Mouse (Mus musculus) spleen, postnatal 36 days (tissue): ENCODE data around the gene Ribc1.
A peak's percentile ranks its signal among the peaks of the same experiment; 100 is the strongest.

Source experiments
- DNase-seq, 2 experiments: peaks; one replicate each; pipeline ENCODE4 v3.0.0; 2022; ENCODE audit warnings: low spot score in 2 of 2, mixed read lengths in 1 of 2

Gene Ribc1

DNA sequence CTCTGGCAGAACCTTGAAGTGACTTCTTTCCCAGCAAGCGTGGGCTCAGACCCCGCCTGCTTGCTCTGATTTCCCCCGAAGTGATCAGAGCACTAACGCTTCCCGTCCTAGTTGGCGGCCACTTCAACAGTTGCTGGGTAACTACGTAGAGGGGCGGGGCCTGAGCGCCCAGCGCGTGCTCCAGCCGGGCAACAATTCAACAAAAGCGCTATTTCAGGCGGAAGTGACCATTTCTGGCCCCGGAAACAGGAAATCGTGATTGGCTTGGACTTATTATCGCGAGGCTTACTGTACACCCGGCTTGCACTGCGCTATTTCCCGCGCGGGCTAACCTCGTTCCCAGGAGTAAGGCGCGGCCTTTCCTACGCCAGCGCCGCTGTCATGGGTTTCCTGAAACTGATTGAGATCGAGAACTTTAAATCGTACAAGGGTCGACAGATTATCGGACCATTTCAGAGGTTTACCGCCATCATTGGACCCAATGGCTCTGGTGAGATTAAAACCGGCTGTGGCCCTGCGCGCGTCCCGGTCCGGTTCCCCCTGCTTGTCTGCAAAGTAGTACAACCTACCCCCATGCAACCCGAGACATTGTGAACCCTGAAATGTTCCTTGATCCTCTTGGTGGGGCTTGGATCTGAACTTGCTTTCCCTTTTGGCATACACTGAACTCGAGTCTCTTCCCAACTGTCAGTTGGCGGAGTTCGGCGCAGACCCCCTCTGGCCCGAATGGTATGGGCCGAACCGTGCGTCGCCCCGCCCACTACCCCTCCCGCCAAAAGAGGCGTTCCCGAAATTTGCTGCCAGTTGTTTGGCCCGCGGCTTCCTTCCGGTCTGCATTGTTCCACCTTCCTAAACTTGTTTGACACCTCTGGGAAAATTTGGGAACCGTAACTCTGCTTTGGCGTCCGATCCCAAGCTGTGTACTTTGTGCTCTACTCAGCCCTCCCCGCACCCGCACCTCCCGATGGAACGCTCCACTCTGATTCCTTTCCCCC lies at the start of gene Ribc1, which contains the start of gene Smc1a:
Gene Ribc1 (minus strand): TSS at position 145 of the 995 bp plus-strand sequence.
Gene Smc1a (plus strand): TSS at position 278 of the 995 bp plus-strand sequence.
- DNase-seq = peak; percentile 91 to 93

DNA sequence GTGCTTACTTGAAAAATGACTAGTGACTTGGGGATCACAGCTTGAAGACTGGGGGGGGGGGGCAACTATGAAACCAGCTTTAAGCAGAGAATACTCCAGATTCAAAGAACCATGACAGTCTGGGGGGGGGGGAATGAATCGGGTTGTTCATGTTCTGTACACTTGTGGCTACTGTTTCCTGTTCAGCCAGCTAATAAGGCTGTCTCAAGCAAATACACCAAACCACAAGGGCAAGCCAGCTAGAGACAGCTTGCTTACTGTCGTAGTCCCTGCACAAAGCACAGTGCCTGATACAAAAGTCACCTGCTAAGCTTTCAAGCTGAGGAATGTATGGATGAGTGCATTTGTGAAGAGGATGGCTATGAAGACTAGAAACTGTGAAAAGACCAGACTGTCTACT lies 49.6 kb upstream of the Ribc1 start:
- peak in 1 of 2 experiments; percentile 14 for DNase-seq

DNA sequence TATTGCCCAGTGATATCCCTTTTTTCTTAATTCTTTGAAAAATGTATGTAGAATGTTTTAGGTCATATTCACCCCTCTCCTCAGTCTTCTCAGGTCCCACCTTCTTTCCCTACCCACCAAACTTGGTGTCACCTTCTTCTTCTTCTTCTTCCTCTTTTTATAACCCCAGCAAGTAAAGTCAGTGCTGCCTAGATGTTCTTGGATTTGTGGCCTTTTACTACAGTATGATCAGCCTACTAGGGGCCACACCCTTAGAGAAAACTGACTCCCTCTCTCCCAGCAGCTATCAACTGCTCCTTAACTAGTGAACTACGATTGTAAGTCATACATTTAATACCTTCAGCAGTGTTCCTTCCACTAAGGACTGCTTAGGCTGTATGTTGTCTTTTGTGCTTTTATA lies 38.0 kb upstream of the Ribc1 start:
- DNase-seq = no peak

DNA sequence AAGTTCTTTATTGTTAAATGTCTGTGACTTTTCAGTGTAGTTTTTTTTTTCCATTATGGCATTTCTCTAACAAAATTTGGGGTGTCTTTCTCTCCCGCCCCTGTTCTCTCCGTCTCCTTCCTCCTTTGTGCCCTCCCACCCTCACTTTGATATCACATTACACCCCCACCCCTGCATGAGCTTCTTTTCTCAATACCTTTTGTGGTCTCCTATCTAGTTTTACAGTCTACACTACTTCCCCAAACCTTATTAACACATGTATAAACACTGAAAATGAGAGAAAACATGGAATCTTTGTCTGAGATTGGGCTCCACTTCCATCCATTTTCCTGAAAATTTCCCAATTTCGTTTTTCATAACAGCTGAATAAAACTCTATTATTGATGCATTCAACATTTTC lies 36.5 kb upstream of the Ribc1 start:
- DNase-seq = no peak

DNA sequence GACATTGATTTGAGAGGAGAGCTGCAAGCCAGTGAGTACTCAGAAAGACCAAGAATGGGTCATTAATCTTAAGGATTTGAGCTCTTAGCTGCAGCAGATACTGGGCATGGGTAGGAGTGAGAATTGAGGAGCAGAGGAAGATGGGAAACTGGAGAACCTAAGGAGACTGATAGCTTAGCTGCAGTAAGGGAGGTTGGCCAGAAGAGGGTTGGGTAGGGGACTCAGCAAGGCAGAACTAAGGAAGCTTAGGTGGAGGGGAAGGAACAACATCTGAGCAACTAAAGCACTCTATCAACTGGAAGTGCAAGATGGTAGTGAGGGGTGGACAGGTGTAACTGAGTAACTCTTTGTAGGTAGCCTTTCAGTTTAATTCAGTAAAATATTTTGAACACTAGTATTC lies 31.1 kb upstream of the Ribc1 start:
- DNase-seq = no peak

DNA sequence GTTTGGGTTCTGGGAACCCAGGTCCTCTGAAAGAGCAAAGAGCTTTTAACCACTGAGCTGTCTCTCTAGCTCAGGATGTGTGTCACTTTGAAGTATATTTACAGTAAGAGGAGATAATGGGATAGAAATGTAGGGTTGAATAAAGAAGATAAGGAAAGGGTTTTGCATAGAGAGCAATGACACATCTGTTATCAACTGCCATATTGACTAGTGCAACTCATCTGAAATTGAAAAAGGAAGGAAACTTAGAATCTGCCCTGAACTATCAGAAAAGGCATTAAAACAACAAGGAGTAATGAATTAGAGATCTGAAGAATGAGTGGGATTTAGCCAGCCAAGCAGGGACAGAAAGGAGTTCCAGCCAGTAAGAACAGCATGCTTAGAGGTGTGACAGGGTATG lies 23.8 kb upstream of the Ribc1 start:
- no peak for DNase-seq

DNA sequence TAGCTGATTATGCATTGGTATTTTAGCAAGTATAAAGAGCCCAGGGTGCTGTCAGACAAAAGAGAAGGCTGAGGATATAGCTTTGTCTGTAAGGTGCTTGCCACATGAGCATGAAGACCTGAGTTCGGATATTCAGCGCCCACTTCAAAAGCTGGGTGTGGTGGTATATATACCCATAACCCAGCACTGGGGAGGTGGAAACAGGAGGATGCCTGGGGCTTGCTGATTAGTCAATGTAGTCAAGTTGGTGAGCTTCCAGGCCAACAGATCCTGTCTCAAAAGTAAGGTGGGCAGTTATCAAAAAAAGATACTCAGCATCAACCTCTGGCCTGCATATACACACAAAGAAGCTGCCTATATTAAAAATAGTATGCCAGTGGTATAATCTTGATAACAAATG lies 3.2 kb upstream of the Ribc1 start:
- DNase-seq = peak in 1 of 2 experiments; percentile 18

DNA sequence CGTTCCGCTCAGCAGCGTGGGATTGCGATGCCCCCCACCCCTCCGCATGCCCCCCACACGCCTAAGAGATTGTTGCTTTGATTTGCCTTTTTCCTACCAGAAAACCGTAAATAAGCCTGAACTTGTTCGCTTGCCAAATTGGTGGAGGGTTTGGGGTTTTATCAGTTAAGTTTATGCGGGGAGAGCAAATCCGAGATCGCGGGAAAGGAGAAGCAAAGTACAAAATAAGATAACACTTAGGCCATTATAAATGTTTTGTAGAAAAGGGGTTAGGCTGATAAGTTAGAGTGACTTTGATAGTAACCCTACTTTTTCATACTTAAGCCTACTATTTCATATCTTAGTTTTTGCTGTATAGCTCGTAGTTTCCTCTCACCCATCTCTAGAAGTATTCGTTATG lies 1.1 kb upstream of the Ribc1 start:
- no peak for DNase-seq

DNA sequence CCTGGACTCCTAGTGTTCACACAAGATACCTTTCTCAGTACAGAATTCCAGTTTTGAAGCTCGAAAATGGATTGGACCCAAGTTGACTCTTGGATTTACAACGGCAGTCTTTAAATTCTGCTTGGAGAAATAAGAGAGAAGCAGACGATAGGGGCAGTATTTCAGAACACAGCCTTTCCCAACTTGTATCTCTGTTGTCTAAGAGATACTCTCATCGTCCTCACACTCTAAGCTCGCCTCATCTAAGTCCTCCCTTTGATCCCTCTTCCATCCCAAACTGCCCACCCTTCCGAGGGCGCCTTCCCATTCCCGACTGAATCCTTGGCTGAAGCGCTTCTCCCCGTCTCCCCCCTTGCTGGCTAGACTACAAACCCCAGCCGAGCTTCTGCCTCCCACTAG lies 344 bp downstream of the Ribc1 start:
- DNase-seq = no peak

DNA sequence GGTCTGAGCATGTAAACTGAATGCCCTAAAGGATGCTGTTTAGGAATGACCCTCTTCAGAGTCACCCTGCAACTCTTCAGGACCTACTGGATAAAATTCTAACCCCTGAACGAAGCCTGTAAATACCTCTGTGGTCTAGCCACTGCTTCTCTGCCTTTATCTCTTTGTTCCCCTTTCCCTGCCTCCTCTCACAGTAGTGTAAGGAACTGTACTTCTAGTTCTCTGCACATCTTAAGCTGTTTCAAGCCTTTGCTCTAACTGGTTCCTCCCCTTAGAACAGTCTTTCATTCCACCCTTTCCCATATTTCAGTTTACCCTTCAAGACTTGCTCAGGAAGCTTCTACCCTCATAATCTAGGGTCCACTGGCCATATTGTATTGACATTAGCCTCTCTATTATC lies 8.2 kb downstream of the Ribc1 start:
- DNase-seq = no peak

DNA sequence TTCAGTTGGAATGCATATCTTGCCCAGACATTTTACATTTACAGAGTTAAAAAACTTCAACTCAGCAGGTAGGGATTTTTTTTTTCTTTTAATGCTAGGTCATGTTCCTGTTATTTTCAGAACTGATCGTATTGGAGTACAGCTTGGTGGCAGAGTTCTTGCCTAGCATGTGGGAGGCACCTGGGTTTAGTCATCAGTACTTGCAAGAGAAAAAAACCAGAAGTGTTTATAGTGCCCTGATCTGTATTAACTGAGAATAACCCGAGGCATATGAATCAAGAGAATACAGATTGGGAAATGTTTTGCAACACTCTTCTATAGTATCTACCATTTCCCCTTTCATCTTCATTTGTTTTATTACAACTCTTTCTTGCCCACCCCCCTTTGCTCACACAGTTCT lies 13.2 kb downstream of the Ribc1 start:
- DNase-seq = no peak

DNA sequence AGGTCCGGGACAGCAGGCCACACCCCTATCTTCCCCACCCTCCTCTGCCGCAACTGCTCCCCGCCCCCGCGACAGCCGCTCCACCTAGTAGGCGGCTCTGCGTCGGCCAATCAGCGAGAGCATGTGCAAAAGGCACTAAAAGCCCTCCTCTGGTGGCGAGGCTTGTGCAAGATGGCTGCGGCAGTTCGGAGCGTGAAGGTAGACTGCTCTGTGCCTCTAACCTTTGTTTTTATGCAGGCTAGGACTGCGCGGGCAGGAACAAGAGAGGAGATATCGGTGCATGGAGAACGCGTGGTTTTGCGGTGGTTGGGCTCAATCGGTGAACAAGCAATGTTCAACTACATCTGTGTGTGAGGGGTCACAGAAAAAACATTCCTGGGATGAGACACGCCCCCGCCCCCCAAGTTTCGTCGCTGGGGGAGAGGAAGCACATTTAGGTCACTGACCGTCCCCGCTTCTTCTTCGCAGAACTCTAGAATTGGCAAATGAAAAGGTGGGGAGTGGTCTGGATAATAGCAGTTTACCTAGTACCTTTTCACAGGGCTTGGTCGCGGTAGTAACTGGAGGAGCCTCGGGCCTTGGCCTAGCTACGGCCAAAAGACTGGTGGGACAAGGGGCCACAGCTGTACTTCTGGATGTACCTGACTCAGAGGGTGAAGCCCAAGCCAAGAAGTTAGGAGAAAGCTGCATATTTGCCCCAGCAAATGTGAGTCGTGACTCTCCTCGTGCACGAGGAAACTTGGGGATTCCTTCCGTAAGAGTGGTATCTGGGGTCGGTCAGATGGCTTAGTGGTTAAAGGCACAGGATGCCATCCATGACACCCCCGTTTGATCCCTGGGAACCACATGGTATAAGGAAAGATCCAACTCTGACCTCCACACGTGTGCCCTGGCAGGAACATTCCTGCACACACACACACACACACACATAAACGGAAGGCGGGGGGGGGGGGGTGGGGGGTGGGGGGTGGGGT lies 14.1 kb downstream of the Ribc1 start, which contains the start of gene Hsd17b10:
Gene Hsd17b10 (plus strand): TSS at position 109 of the 974 bp plus-strand sequence.
- peak; percentile 78 to 84 for DNase-seq

DNA sequence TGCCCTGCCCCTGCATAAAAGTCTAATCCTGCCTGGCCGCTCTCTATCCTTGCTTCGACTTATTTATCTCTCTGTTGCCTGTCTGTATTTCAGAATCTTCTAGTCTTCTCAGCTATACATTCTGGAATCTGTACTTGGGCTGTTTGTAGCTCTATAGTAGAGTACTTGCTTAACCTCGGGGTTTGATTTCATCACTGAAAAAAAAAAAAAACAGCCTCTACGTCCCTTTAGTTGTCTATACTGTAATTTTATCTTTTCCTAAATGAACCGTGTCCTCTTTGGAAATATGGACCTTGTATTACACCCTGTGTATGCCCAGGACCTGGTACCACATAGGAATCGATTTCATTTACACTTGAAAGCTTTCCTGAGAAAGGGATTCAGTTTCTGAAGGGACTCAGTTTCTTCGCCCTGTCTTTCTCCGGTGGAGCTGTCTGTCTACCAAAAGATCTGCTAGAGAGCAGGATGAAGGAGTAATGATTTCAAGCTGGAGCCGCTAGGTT lies 14.9 kb downstream of the Ribc1 start:
- DNase-seq = no peak

DNA sequence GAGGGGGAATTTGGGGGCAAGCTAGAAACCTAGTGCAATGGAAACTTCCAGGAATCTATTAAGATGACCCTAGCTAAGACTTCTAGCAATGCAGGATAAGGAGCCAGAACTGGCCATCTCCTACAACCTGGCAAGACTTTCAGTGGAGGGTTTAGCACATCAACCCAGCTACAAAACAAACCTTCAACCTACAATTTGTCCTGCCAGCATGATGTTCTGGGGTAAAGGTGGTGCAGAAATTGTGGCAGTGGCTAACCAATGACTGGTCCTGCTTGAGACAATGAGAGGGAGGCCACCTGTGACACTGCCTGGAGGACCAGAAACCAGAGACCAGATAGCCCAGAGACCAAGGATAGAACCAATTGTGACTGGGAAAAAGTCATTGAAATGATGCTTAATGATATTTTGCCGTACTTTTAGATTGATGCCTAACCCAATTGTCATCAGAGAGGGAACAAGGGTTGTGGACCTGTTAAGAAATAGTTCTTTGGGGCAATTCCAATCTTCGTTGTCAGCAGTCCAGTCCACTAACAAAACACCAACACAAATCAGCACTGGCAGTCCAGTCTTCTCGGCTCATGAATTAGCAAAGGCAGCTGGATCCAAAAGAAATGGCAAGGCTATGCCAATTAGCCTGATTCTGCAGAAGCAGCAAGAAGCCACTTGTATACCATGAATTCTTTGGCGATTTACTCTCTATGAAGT lies 16.9 kb downstream of the Ribc1 start:
- DNase-seq = no peak
